Mouse (Mus musculus) embryonic fibroblast, embryonic 13.5 days (primary cell): ENCODE measurements around the gene Rpl31.

Experiments
- CTCF ChIP-seq: IDR thresholded peaks from 2 replicates; pipeline ENCODE4 v1.5.1; 2011; ENCODE audit warnings: mild to moderate bottlenecking, control low read depth, low read length, moderate library complexity, borderline replicate concordance; ENCODE audit not compliant: insufficient read depth
- POLR2A ChIP-seq: IDR thresholded peaks from 2 replicates; pipeline ENCODE4 v1.6.1; 2011; ENCODE audit warnings: low read depth, mild to moderate bottlenecking, control low read depth, low read length, moderate library complexity

GRCm38 (mm10) chr1:39365562-39365961 lies 2.1 kb upstream of the Rpl31 start:
- TF ChIP-seq CTCF (no peak), POLR2A (no peak)
